Mouse (Mus musculus): ENCODE data around the gene Ppp5c.

GRCm38 (mm10) chr7:17019426-17020166 is 8.1 kb downstream of the Ppp5c start:
- no peak for TF ChIP-seq CTCF (IDR thresholded peaks at IDR 0.05; ENCODE audit: low read depth, low read length)
- TF ChIP-seq POLR2A (IDR thresholded peaks at IDR 0.05; ENCODE audit: extremely low read depth, insufficient read depth, low read length): no peak

Data from liver, adult 2 months (tissue).